Mouse (Mus musculus): ENCODE results near the gene Wdr41. TPM values are rescaled to one million over a fixed set of nuclear protein-coding genes. Genes with fewer than 3 reads are reported as not detected.

Gene Wdr41
- polyA plus RNA-seq, 1 experiment from 2014 or later, result 20.6 TPM

Other genes starting within 250 kb of the Wdr41 start
- gene Tbca, start 187.4 kb upstream of the Wdr41 start, polyA plus RNA-seq (2014; fragmentation: Nextera tagmentation; extraction: Ambion mirVana), result 228 and 234 TPM in 2 replicates
- gene Otp, start 100.7 kb upstream of the Wdr41 start, polyA plus RNA-seq (2014; fragmentation: Nextera tagmentation; extraction: Ambion mirVana), result 10.6 and 14.0 TPM in 2 replicates

Data from hindbrain, embryonic 11.5 days (tissue).